Mouse (Mus musculus) CH12.LX (cell line): Measurements from ENCODE around the gene Mex3d. TPM values are rescaled to one million over a fixed set of nuclear protein-coding genes. Genes with fewer than 3 reads are reported as not detected.

Experiments used
- DNase-seq: peaks from one replicate; pipeline ENCODE4 v3.0.0-alpha.2; 2013; ENCODE audit errors: extremely low read depth
- H3K27ac ChIP-seq: 2 replicates; pipeline ENCODE4 v1.5.1; 2012; ENCODE audit warnings: low read depth, mild to moderate bottlenecking, control low read depth, moderate library complexity; ENCODE audit not compliant: insufficient read depth
- H3K27me3 ChIP-seq: replicated peaks from 2 replicates; pipeline ENCODE3; 2012; ENCODE audit warnings: inconsistent platforms
- H3K36me3 ChIP-seq, 2 experiments: replicated peaks in 1 of 2; 2 replicates each; pipeline versions ENCODE3 to v1.6.1; 2012; ENCODE audit warnings: inconsistent platforms in 1 of 2, low read length in 1 of 2, mild to moderate bottlenecking in 1 of 2, mixed read lengths in 1 of 2, moderate library complexity in 1 of 2; ENCODE audit not compliant: control insufficient read depth in 1 of 2, insufficient read depth in 1 of 2
- H3K4me1 ChIP-seq, 2 experiments: 2 replicates each; pipeline ENCODE4 v1.6.1; 2012; ENCODE audit warnings: inconsistent platforms in 1 of 2, moderate library complexity in 1 of 2; ENCODE audit not compliant: insufficient read depth in 2 of 2, control insufficient read depth in 1 of 2
- H3K4me2 ChIP-seq: 2 replicates; pipeline ENCODE4 v1.6.1; 2012; ENCODE audit warnings: low read depth, mild to moderate bottlenecking, control low read depth; ENCODE audit not compliant: poor library complexity, insufficient read depth, severe bottlenecking
- H3K4me3 ChIP-seq, 3 experiments: fragments of 150-350 bp in 1 of 3; sonication (generic) in 1 of 3; replicated peaks in 1 of 3; 2 replicates each; pipeline versions ENCODE3 to v1.5.1; 2011 to 2012; ENCODE audit warnings: low read depth in 2 of 3, low read length in 2 of 3, mild to moderate bottlenecking in 2 of 3, moderate library complexity in 2 of 3, control low read depth in 1 of 3, improper control_type of control experiment in 1 of 3, inconsistent platforms in 1 of 3, mixed read lengths in 1 of 3; ENCODE audit not compliant: poor library complexity in 1 of 3
- H3K79me2 ChIP-seq: replicated peaks from 2 replicates; pipeline ENCODE4 v1.6.1; 2012; ENCODE audit warnings: mild to moderate bottlenecking, moderate library complexity; ENCODE audit not compliant: control insufficient read depth, poor library complexity, insufficient read depth, severe bottlenecking; ENCODE audit errors: extremely low read depth
- H3K9ac ChIP-seq: 2 replicates; pipeline ENCODE4 v1.6.1; 2012; ENCODE audit warnings: low read depth, mild to moderate bottlenecking, control low read depth, moderate library complexity; ENCODE audit not compliant: insufficient read depth
- H3K9me3 ChIP-seq: replicated peaks from 2 replicates; pipeline ENCODE3; 2012; ENCODE audit warnings: low read length, inconsistent platforms, mixed read lengths
- CHD1 ChIP-seq: IDR thresholded peaks from 2 replicates; pipeline ENCODE4 v1.6.1; 2012; ENCODE audit warnings: low read depth, low read length, improper control_type of control experiment, inconsistent platforms
- CHD2 ChIP-seq: IDR thresholded peaks from 2 replicates; pipeline ENCODE4 v1.6.1; 2011; ENCODE audit warnings: low read length, improper control_type of control experiment
- CTCF ChIP-seq, 2 experiments: IDR thresholded peaks in 1 of 2; conservative IDR thresholded peaks in 1 of 2; 2 replicates each; pipeline ENCODE4 v1.5.1; 2011 to 2012; ENCODE audit warnings: low read depth in 2 of 2, low read length in 2 of 2, improper control_type of control experiment in 1 of 2, inconsistent platforms in 1 of 2, mild to moderate bottlenecking in 1 of 2, moderate library complexity in 1 of 2
- ELF1 ChIP-seq: IDR thresholded peaks from 2 replicates; pipeline ENCODE4 v1.6.1; 2014; ENCODE audit warnings: low read depth, mild to moderate bottlenecking, inconsistent platforms, low read length, improper control_type of control experiment
- EP300 ChIP-seq: IDR thresholded peaks from 2 replicates; pipeline ENCODE4 v1.6.1; 2011; ENCODE audit warnings: low read length, improper control_type of control experiment
- ETS1 ChIP-seq: conservative IDR thresholded peaks from 2 replicates; pipeline ENCODE4 v1.6.1; 2012; ENCODE audit warnings: low read depth, mild to moderate bottlenecking, inconsistent platforms, low read length, improper control_type of control experiment, moderate library complexity
- GABPA ChIP-seq: IDR thresholded peaks from 2 replicates; pipeline ENCODE4 v1.6.1; 2012; ENCODE audit warnings: low read depth, low read length, improper control_type of control experiment, inconsistent platforms; ENCODE audit not compliant: insufficient replicate concordance
- IRF4 ChIP-seq: IDR thresholded peaks from 2 replicates; pipeline ENCODE4 v1.6.1; 2014; ENCODE audit warnings: low read depth, mild to moderate bottlenecking, inconsistent platforms, low read length, improper control_type of control experiment
- JUN ChIP-seq: IDR thresholded peaks from 2 replicates; pipeline ENCODE4 v1.6.1; 2011; ENCODE audit warnings: low read depth, mild to moderate bottlenecking, low read length, improper control_type of control experiment, moderate library complexity; ENCODE audit not compliant: insufficient read depth
- JUND ChIP-seq: conservative IDR thresholded peaks from 2 replicates; pipeline ENCODE4 v1.6.1; 2011; ENCODE audit warnings: low read depth, low read length, improper control_type of control experiment
- KAT2A ChIP-seq: IDR thresholded peaks from 2 replicates; pipeline ENCODE4 v1.6.1; 2012; ENCODE audit warnings: low read length, improper control_type of control experiment, inconsistent platforms; ENCODE audit not compliant: insufficient replicate concordance
- MAFK ChIP-seq: IDR thresholded peaks from 2 replicates; pipeline ENCODE4 v1.6.1; 2011; ENCODE audit warnings: low read length, improper control_type of control experiment; ENCODE audit not compliant: insufficient replicate concordance
- MAX ChIP-seq: IDR thresholded peaks from 2 replicates; pipeline ENCODE4 v1.6.1; 2011; ENCODE audit warnings: low read length, improper control_type of control experiment
- MEF2A ChIP-seq: IDR thresholded peaks from 2 replicates; pipeline ENCODE4 v1.6.1; 2014; ENCODE audit warnings: low read depth, mild to moderate bottlenecking, inconsistent platforms, low read length, improper control_type of control experiment, borderline replicate concordance
- MYC ChIP-seq: IDR thresholded peaks from 2 replicates; pipeline ENCODE4 v1.6.1; 2011; ENCODE audit warnings: low read depth, mild to moderate bottlenecking, improper control_type of control experiment, low read length
- NELFE ChIP-seq: IDR thresholded peaks from 2 replicates; pipeline ENCODE4 v1.6.1; 2011; ENCODE audit warnings: low read depth, low read length, improper control_type of control experiment
- NRF1 ChIP-seq: IDR thresholded peaks from 2 replicates; pipeline ENCODE4 v1.6.1; 2014; ENCODE audit warnings: low read depth, mild to moderate bottlenecking, inconsistent platforms, low read length, improper control_type of control experiment, moderate library complexity
- PAX5 ChIP-seq: IDR thresholded peaks from 2 replicates; pipeline ENCODE4 v1.6.1; 2012; ENCODE audit warnings: low read length, inconsistent platforms, mixed read lengths
- POLR2A ChIP-seq: IDR thresholded peaks from 2 replicates; pipeline ENCODE4 v1.6.1; 2011; ENCODE audit warnings: low read depth, mild to moderate bottlenecking, improper control_type of control experiment, low read length
- POLR2AphosphoS2 ChIP-seq: IDR thresholded peaks from 2 replicates; pipeline ENCODE4 v1.6.1; 2011; ENCODE audit warnings: low read depth, low read length, improper control_type of control experiment
- RAD21 ChIP-seq: IDR thresholded peaks from 2 replicates; pipeline ENCODE4 v1.6.1; 2011; ENCODE audit warnings: low read depth, mild to moderate bottlenecking, low read length, improper control_type of control experiment, moderate library complexity
- RCOR1 ChIP-seq: conservative IDR thresholded peaks from 2 replicates; pipeline ENCODE4 v1.6.1; 2012; ENCODE audit warnings: low read depth, mild to moderate bottlenecking, inconsistent platforms, low read length, improper control_type of control experiment
- SIN3A ChIP-seq: IDR thresholded peaks from 2 replicates; pipeline ENCODE4 v1.6.1; 2012; ENCODE audit warnings: low read length, improper control_type of control experiment, inconsistent platforms
- SMC3 ChIP-seq: IDR thresholded peaks from 2 replicates; pipeline ENCODE4 v1.6.1; 2011; ENCODE audit warnings: low read depth, low read length, improper control_type of control experiment
- TBP ChIP-seq: conservative IDR thresholded peaks from 2 replicates; pipeline ENCODE4 v1.6.1; 2011; ENCODE audit warnings: low read depth, low read length, improper control_type of control experiment
- TCF12 ChIP-seq: IDR thresholded peaks from 2 replicates; pipeline ENCODE4 v1.6.1; 2014; ENCODE audit warnings: low read depth, mild to moderate bottlenecking, inconsistent platforms, low read length, improper control_type of control experiment
- UBTF ChIP-seq: IDR thresholded peaks from 2 replicates; pipeline ENCODE4 v1.6.1; 2012; ENCODE audit warnings: low read depth, mild to moderate bottlenecking, inconsistent platforms, low read length, improper control_type of control experiment, moderate library complexity
- USF1 ChIP-seq: IDR thresholded peaks from 2 replicates; pipeline ENCODE4 v1.6.1; 2014; ENCODE audit warnings: low read depth, mild to moderate bottlenecking, inconsistent platforms, low read length, improper control_type of control experiment
- USF2 ChIP-seq: conservative IDR thresholded peaks from 2 replicates; pipeline ENCODE4 v1.6.1; 2011; ENCODE audit warnings: low read depth, low read length, improper control_type of control experiment
- ZKSCAN1 ChIP-seq: IDR thresholded peaks from 2 replicates; pipeline ENCODE4 v1.6.1; 2012; ENCODE audit warnings: low read depth, inconsistent platforms, low read length, improper control_type of control experiment, borderline replicate concordance
- ZMIZ1 ChIP-seq: IDR thresholded peaks from 2 replicates; pipeline ENCODE4 v1.6.1; 2012; ENCODE audit warnings: low read depth, mild to moderate bottlenecking, inconsistent platforms, low read length, improper control_type of control experiment
- ZNF384 ChIP-seq: IDR thresholded peaks from 2 replicates; pipeline ENCODE4 v1.6.1; 2012; ENCODE audit warnings: low read depth, low read length, improper control_type of control experiment, inconsistent platforms
- dilution Hi-C: fragments of 300-500 bp; cut with MboI; formaldehyde crosslinking; loops from 2 replicates; pipeline ENCODE4 v1.14.3; 2020; ENCODE audit warnings: low sequenced_read_pairs; ENCODE audit not compliant: extremely low pct_unique_long_range_greater_than_20kb, extremely low pct_ligation_motif_present
- in situ Hi-C: fragments of 300-500 bp; cut with MboI; formaldehyde crosslinking; loops from 3 replicates; pipeline ENCODE4 v1.14.3; 2019; ENCODE audit warnings: low sequenced_read_pairs, low pct_ligation_motif_present, low pct_unique_long_range_greater_than_20kb, mixed read lengths
- polyA plus RNA-seq: library from polyadenylated mRNA; unstranded; fragments of >175 nt; gene quantifications from 2 replicates; pipeline ENCODE4 v1.2.1, GENCODE M21; 2012; ENCODE audit warnings: low read depth; ENCODE audit not compliant: insufficient read length
- total RNA-seq, 2 experiments: library from RNA; depleted of rRNA; stranded (reverse); fragments of 300-350 nt in 1 of 2; fragments of >200 nt in 1 of 2; gene quantifications; 2 replicates each; pipeline ENCODE4 v1.2.3; 2012 to 2014

Mex3d gene
- total and polyA plus RNA-seq, 3 experiments, result 5.9 to 8.5 (median 6.6) TPM

DNA sequence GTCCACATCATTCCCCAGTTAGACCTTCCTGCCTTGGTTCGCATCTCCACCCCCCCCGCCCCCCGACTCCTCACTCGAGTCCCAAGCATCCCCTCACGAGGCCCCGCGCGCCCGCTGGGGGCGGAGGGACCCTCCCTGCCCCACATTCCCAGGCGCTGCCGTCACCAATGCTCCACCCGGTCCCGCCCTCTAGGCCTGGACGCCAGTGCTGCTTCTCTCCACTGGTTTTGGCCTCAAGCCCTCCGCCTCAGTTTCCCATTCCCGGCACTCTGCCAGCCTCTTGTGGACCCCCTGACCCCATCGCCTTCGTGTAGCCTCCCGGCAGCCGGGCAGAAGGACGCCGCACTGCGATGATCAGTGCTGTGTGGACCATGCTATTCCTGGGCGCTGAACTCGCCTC is 38.5 kb downstream of the Mex3d start:
- TF ChIP-seq TBP, result no peak
- TF ChIP-seq MAFK, result no peak
- TF ChIP-seq SIN3A, result no peak
- TF ChIP-seq RAD21, result no peak
- TF ChIP-seq IRF4, result no peak
- no peak for TF ChIP-seq JUN
- no peak for TF ChIP-seq ELF1
- TF ChIP-seq, all 38 proteins: peak for 0
- Histone ChIP-seq H3K9me3 (no peaks in the 10 kb centered on the region), H3K27ac (no peak overlapping the region), H3K4me3 (no peak overlapping the region), H3K4me2 (no peak overlapping the region), H3K4me1 (peaks cover 3 to 10% of the 10 kb centered on the region in 2 experiments), H3K79me2 (no peaks in the 10 kb centered on the region), H3K36me3 (no peaks in the 10 kb centered on the region), H3K27me3 (peaks cover 85% of the 10 kb centered on the region), H3K9ac (no peak overlapping the region)
- DNase-seq, result no peak
- dilution Hi-C loops (no loop called here), in situ Hi-C loops (loop anchor here (5.0 kb wide), 1 partner anchor 172 kb away; the partner anchor contains the start of gene Efna2)

DNA sequence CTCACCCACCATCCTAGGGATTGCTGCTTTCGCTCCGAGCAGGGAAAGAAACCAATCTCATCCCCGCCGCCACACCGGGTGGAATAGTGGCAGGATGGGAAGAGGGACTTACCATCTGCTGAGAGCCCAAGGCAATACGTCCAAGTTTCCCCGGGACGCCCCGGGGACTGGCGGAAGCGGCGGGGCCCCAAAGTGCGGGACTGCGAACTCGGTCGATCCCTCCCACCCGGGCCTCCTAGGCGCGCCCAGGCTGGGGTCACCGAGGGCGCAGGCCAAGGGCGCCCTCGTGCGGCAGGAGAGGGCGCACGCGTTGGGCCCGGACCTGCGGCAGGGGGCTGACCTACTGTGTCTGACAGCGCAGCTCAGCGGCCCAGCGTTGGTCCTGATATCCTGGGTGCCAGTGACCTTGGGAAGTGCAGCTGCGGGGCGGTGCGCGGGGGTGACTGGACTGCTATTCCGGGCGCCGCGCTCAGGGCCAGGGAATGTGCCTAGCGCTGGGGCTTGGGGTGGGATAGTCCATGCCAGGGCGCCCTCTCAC is 39.1 kb downstream of the Mex3d start, which contains the start of gene Adamtsl5:
Gene Adamtsl5 (minus strand): TSS at position 169 of the 538 bp plus-strand sequence.
- dilution Hi-C loops (no loop called here), in situ Hi-C loops (loop anchor here (5.0 kb wide), 1 partner anchor 171 kb away; the partner anchor contains the start of gene Efna2)
- Histone ChIP-seq H3K27ac (no peak within 1 kb of the TSS), H3K79me2 (no peaks in the 10 kb centered on the region), H3K27me3 (peaks cover 80% of the 10 kb centered on the region), H3K9ac (peak within 1 kb of the TSS; percentile 41), H3K9me3 (peaks cover 2% of the 10 kb centered on the region), H3K4me1 (peaks cover 3 to 10% of the 10 kb centered on the region in 2 experiments), H3K36me3 (no peaks in the 10 kb centered on the region), H3K4me2 (peak within 1 kb of the TSS; percentile 72), H3K4me3 (peak within 1 kb of the TSS; percentile 40 to 63 (median 40))
- peak; percentile 55 for DNase-seq
- TF ChIP-seq POLR2A, result peak; percentile 37; the same call in 1 of the 2 replicates
- no peak for TF ChIP-seq CHD1
- no peak for TF ChIP-seq UBTF
- TF ChIP-seq SMC3, result peak; percentile 69
- TF ChIP-seq ELF1, result peak; percentile 49
- TF ChIP-seq CHD2, result no peak
- no peak for TF ChIP-seq MAX
- TF ChIP-seq CTCF (conservative IDR thresholded peaks at IDR 0.05 in 1 of 2, IDR thresholded peaks at IDR 0.05 in 1 of 2; ENCODE audit: low read depth in 2 of 2, low read length in 2 of 2), result peak; percentile 20 to 92; a peak in 2 of 4 replicates
- no peak for TF ChIP-seq MYC
- TF ChIP-seq USF2, result no peak
- no peak for TF ChIP-seq JUND
- no peak for TF ChIP-seq RCOR1
- no peak for TF ChIP-seq ZNF384
- no peak for TF ChIP-seq ETS1
- TF ChIP-seq KAT2A, result no peak
- no peak for TF ChIP-seq SIN3A
- no peak for TF ChIP-seq EP300
- TF ChIP-seq PAX5, result no peak
- no peak for TF ChIP-seq ZMIZ1
- peak; percentile 48; the same call in 1 of the 2 replicates for TF ChIP-seq IRF4
- 0 out of 2 replicates have a peak, but pooled peaks have one; percentile 24 for TF ChIP-seq NRF1
- 0 out of 2 replicates have a peak, but pooled peaks have one; percentile 12 for TF ChIP-seq MEF2A
- TF ChIP-seq NELFE, result no peak
- TF ChIP-seq POLR2AphosphoS2, result no peak
- TF ChIP-seq ZKSCAN1, result no peak
- TF ChIP-seq TBP, result no peak
- no peak for TF ChIP-seq JUN
- no peak for TF ChIP-seq GABPA
- TF ChIP-seq TCF12, result 0 out of 2 replicates have a peak, but pooled peaks have one; percentile 19
- no peak for TF ChIP-seq USF1
